Mouse (Mus musculus) gastrocnemius, postnatal 25 days (tissue): ENCODE results near the gene Caskin2. TPM values are rescaled to one million over a fixed set of nuclear protein-coding genes. Genes with fewer than 3 reads are reported as not detected.

Experiments
- DNase-seq: peaks from one replicate; pipeline ENCODE4 v3.0.0; 2022
- total RNA-seq, 2 experiments: library from RNA; stranded (reverse); gene quantifications; 1 replicate in 1 of 2; 2 replicates in 1 of 2; pipeline ENCODE4 v1.2.3; 2021

The Caskin2 gene
- total RNA-seq, 2 experiments from 2014 or later = 13.7 to 13.9 TPM

GRCm38 (mm10) chr11:115806154-115806553 is 7.3 kb downstream of the Caskin2 start:
- no peak for DNase-seq

DNA sequence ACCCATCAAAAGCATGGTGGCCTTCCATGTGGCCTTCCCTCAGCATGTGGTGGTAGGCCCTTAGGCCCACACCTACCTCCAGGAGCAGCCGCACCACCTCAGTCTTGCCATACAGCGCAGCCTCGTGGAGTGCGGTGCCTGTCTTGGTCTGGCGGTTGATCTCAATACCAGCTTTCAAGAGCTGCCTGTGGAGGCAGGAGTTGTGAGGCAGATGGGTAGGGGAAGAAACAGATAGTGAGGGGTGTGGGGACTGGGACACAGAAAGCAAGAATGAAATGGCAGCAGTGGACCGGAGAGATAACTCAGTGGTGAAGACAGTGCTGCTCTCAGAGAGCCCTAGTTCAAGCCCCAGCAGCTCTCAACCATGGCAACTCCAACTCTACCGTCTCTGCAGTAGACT is 8.4 kb downstream of the Caskin2 start:
- no peak for DNase-seq

DNA sequence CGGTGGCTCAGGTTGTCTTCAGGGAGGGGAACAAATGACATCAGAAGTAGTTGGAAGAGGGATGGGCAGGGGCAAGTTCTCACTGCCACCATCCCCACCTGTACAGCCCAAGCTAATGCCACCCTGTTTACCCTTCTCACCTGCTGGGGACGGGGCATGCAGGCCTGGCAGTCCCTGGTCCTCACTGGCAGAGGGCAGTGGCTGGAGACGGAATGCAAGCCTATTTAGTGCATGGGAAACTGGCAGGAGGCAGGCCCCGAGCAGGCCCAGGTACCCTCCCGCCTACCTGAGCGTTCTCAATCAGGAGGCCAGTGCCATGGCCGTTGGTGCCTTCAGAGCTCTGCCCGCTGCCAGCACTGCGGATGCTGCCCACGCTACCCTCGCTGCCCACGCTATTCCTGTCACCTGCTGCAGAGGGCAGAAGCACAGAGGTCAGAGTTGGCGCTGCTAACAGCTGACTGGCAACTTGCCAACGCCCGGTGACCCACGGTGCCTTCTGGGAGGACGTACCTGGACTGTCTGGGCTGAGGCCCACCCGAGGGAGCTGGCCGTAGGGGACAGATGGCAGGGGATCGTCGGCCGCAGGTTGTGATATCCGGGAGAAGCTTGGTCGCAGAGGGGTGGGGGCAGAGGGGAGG is 10.2 kb downstream of the Caskin2 start:
- no peak for DNase-seq

DNA sequence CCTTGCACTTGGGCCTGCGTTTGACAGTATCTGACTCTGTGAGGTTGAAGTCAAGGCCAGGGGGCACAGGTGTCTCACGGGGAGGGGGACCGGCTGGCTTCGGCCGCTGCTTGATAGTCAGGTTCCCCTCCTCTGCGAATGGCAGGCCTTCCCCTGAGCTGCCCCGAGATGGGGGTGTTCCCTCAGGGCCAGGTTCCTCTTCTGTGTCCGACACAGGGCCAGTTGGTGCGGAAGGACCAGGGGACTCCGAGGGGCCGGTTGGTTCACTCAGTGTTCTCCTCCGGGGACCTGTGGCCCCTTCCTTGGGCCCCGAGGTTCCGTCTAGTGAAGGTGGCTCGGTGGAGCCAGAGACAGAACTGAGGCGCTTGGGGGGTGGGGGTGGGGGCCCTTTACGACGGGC is 12.5 kb downstream of the Caskin2 start:
- no peak for DNase-seq

DNA sequence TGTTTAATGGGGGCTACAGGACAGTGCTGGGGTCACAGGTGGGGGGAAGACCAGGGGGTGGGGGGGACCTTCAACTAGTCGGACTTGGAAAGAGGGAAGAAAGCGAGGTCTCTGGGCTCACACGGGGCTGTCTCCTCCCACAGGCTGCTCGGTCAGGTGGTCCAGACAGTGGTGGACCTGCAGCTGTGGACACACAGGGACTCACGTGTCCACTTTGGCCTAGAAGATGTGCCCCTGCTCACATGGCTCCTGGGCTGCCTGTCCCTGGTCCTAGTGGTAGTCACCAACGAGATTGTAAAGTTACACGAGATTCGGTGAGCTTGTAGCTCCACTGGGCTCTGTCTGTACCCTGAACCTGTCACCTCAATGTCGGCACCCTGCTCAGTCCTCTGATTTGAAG is 15.8 kb downstream of the Caskin2 start:
- no peak for DNase-seq

- no peak for DNase-seq
Measured at GRCm38 (mm10) chr11:115796898-115797297, 16.5 kb downstream of the Caskin2 start.

DNA sequence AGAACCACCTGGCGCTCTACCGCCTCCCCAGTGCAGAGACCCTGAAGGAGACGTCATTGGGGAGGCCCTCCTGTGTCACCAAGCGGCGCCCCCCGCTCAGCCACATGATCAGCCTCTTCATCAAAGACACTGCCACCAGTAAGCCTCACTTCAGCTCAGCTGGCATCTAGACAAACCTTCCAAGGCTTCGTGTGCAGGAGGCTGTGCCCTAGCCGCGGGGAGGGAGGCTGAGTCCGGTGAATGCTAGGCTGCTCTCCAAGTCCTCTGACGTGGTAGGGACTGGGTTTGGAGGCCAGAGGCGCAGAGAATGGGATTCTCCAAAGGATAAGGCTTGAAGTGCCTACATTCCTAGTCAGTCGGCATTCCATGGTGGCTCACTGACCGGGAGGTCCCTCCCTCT is 21.1 kb downstream of the Caskin2 start:
- no peak for DNase-seq

DNA sequence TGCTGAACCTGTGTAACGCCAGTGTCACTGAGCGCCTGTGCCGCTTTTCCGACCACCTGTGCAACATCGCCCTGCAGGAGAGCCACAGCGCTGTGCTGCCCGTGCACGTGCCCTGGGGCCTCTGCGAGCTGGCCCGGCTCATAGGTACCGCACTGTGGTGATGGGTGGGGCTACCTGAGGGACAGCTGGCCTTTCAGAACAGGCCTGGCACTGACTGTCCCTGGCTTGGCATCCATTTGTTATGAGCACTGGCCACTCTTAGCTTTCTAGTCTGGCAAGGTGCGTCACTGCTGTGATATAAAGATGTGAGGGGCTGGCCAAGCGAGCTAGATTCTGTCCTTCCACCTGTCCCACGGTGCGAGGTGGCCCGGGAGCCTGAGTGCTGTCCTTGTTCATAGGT is 21.5 kb downstream of the Caskin2 start:
- DNase-seq = no peak

DNA sequence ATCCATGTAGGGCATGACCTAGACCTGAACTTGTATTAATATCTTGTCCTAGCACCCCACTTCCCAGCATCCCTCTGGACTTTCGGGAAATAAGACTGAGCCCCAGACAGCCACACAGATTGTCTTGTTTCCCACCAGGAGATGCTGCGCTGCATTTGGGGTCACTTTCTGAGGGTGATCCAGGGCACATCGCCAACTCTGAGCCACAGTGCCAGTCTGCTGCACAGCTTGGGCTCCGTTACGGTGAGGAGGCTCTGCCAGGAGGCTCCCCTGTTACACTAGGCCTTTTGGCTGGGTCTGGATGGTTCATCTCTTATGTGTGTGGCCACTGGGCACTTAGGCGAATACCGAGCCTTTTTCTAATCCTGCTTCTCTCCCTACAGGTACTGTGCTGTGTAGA is 23.7 kb downstream of the Caskin2 start:
- no peak for DNase-seq

DNA sequence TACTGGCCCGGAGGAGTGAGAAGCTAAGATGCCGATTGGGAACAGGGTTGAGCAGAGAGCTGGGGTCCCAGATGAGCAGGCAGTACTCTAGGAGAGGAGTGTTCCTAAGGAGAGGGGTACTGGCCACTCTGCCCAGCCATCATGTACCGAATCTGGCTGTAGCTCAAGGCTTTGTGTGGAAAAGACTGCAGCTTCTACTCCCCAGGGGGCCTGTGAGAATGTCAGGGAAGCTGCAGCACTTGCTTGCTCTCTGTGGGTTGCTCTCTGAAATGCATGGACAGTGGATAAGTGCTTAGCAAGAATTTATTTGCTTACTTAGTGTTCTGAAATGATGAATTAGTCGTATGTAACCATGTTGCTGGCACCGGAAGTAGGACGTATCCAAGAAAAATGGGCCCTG is 27.0 kb downstream of the Caskin2 start:
- DNase-seq = no peak

GRCm38 (mm10) chr11:115780141-115781070 is 33.0 kb downstream of the Caskin2 start:
- DNase-seq = no peak

DNA sequence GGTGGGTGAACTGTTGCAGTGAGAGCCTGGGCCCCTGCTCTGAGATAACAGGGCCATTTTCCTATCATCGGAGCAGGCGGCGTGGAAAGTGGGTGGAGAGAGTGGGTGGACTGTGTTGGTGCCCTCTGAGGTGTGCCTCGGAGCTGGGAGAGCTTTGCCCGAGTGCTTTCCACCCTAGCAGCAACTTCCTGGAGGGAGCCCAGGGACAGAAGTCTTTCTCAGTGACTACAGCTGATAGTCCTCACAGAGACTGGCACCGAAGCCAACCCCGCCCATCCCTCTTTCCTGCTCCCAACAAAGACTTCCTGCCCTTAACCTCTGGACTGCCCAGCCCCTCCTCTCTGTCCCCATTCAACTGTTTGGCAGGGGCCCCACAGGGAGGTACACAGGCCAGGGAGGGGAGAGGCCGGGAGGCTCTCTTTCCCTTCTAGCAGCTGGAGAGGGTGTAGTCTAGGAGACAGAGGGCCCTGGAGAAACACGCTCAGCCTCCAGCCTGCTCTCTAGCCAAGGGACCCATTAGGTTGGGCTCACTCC is 34.3 kb downstream of the Caskin2 start:
- peak; percentile 89 for DNase-seq

DNA sequence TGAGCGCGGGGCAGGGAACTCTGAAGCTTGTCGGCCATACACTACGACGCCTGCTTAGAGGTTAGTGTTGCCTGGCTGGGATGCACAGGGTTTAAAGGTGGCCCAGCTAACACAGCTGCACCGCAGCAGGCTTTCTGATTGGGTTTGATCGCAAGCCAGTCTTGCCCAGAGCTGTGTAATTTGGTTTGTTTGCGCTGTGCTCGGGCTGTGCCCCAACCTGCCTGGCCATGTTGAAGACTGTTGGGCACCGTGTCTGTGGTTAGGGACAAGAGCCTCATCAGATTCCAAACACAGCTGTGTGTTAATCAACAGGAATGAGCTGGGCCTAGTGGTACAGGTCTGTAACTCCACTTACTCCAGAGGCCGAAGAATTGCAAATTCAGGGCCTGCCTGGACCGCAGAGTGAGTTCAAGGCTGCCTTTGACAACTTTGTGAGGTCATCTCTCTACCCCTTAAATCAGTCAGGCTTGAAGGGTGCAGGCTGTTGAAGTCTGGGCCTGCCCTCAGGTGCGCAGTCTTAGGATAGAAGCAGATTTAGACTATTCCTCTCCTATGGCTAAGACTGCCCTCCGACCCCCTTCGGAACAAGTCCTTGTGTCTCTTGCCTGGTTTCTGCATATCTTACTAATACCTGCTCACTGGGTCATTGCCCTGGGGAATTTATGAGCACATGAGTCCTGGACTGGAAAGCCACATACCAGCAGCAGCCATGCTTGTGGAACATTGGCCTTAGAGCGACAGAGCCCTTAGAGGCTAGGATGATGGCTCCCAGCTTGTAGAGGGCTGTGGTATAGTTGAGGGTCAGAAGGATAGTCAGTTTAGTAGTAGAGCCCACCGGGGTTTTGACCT is 35.7 kb downstream of the Caskin2 start:
- DNase-seq = no peak

DNA sequence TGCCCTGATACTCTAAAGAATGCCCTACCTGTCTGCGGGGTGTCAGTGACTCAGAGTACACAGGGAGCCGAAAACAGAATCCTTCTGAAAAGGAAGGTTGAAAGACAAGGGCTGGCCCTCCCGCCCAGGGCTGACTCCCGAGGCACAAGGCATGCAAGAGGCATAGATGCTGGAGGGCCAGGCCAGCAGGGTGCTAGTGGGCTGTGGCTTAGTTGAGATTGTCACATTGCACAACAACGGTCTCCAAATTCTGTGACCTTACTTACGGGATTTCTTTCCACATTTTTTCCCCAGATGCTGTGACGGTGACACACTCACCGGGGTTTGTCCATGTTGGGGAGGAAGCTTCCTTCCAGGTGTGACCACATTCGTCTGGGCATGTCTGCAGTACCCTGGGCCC is 36.5 kb downstream of the Caskin2 start:
- no peak for DNase-seq

DNA sequence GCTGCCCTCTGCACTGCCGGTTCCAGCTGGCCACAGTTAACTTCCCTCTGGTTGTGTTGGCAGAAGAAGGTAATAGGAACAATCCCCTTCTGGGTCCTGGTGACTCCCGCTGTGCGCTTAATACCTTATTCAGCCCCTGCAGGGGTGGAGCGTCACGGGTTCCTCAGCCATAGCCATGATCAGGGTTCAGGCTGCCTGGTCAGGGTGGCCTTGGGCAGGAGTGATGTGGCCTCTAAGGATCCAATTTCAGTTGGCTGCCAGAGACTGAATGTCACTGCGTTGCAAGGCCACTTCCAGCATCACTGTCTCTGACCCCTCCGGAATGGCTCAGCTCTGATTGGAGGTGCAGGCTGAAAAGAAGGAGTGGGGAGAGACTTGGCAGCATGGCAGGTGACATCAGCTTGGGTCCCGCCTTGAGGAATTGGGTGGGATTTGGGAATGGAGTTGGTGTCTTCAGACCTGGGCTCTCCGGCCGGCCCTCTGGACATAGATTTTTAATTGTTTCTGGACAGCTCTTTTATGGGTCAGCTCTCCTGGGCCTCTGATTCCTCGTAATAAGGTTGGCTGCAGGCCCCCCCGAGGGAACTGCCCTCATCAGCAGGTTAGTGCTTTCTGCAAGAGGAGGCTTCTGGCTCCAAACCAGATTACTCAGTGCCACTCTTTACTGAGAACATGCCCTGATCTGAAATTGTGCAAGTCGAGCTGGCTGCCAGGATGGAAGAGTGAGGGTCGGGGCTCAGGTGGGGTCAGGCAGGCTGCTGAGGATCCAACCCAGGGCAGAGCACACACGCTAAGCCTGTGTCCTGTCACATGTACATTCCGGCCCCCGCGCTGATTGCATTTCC is 37.4 kb downstream of the Caskin2 start:
- DNase-seq = peak; percentile 80

- no peak for DNase-seq
Measured at GRCm38 (mm10) chr11:115774653-115775052, 38.8 kb downstream of the Caskin2 start.

DNA sequence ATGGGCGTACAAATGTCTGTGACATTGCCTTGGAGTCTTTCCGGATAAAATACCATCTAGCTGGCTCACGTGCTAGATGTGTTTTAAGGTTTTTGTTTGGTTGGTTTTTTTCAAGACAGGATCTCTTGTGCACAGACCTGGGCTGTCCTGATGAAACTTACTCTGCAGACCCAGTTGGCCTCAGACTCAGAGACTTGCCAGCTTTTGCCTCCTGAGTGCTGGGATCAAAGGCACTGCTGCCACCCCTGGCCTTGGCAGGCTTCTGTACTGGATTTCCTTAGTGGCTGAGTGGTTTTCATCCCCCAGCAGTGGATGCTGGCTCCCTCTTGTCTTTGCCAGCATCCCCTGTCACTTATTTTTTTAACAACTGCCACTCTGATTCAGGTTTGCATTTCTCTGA is 44.5 kb downstream of the Caskin2 start:
- no peak for DNase-seq

GRCm38 (mm10) chr11:115766981-115767380 is 46.5 kb downstream of the Caskin2 start:
- no peak for DNase-seq

- no peak for DNase-seq
Measured at GRCm38 (mm10) chr11:115766356-115766943, 47.0 kb downstream of the Caskin2 start.

DNA sequence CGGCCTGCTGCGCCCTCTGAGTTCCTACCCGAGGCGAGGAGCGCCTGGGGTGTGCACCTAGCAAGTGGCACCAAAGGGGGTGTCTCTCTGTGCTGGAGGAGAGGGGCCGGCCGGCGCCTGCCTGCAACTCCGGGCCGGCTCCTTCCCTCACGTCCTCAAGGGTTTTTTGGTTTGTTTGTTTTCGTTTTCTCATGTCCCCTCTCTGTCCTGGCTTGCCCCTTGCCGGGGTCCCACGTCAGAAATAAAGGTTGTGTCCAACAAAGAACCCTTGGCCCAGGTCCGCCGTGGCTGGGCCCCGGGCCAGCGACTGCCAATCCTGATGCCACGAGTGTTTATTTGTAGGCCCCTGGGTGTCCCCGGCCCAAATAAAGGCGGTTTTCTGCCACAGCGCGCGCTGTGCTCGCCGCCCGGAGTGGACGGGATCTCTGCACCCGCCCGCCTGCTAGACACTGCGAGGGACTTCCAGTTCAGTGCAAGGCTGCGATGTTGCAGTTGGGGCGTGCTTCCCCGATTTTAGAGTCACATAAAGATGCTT is 47.8 kb downstream of the Caskin2 start:
- peak; percentile 55 for DNase-seq

DNA sequence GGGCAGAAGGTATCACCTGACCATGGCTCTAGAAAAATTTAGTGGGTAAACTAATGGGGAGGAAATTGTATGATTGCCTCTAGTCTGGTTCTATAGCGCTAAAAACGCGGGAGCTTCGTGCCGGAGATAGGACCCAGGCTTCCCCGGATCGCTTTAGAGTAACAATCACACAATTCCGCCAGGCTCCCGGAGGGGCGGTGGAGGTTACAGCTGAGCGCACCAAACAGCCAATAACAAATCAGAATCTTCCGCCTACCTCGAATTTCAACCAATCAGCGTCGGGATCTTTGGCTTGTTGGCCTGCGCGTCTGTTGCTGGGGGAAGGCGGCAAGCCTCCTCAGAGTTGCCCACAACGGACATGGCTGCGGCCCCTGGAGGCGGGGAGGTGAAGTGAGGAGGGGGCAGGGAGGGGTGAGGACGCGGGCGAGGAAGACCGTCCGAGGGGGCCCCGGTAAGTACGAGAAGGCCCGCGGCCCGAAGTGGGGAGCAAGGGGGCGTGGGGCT is 48.3 kb downstream of the Caskin2 start, which contains the start of gene Tmem94:
Gene Tmem94, plus strand, starts transcription at position 331 of the 504 bp plus-strand sequence.
- peak; percentile 95 for DNase-seq
